Mouse (Mus musculus): ENCODE measurements around the gene Rita1.

The Rita1 gene

GRCm38 (mm10) chr5:120612442-120612821, at the start of gene Rita1, which contains the start of gene Ddx54:
Rita1 (minus strand) TSS chr5:120612589.
Ddx54 (plus strand) TSS chr5:120612739.
- DNase-seq (ENCODE audit: low read depth, low spot score): peak; percentile 99

GRCm38 (mm10) chr5:120660816-120661215, 48.4 kb upstream of the Rita1 start:
- DNase-seq (ENCODE audit: low read depth, low spot score): no peak

GRCm38 (mm10) chr5:120656281-120656751, 43.9 kb upstream of the Rita1 start:
- DNase-seq (ENCODE audit: low read depth, low spot score): no peak

GRCm38 (mm10) chr5:120653873-120654272, 41.5 kb upstream of the Rita1 start:
- no peak for DNase-seq (ENCODE audit: low read depth, low spot score)

- DNase-seq (ENCODE audit: low read depth, low spot score): no peak
Measured at GRCm38 (mm10) chr5:120652915-120653701, 40.7 kb upstream of the Rita1 start.

GRCm38 (mm10) chr5:120651230-120651629, 38.8 kb upstream of the Rita1 start:
- DNase-seq (ENCODE audit: low read depth, low spot score): no peak

GRCm38 (mm10) chr5:120649938-120650337, 37.5 kb upstream of the Rita1 start:
- DNase-seq (ENCODE audit: low read depth, low spot score): no peak

- DNase-seq (ENCODE audit: low read depth, low spot score): peak; percentile 68
Measured at GRCm38 (mm10) chr5:120649374-120649933, 37.1 kb upstream of the Rita1 start.

GRCm38 (mm10) chr5:120648569-120649373, 36.4 kb upstream of the Rita1 start, which contains the start of gene Rasal1:
Rasal1 (plus strand) TSS chr5:120648812.
- peak; percentile 94 for DNase-seq (ENCODE audit: low read depth, low spot score)

- DNase-seq (ENCODE audit: low read depth, low spot score): no peak
Measured at GRCm38 (mm10) chr5:120647814-120648491, 35.6 kb upstream of the Rita1 start.

- DNase-seq (ENCODE audit: low read depth, low spot score): no peak
Measured at GRCm38 (mm10) chr5:120647361-120647760, 35.0 kb upstream of the Rita1 start.

- DNase-seq (ENCODE audit: low read depth, low spot score): no peak
Measured at GRCm38 (mm10) chr5:120645851-120646250, 33.5 kb upstream of the Rita1 start.

GRCm38 (mm10) chr5:120644227-120644626, 31.8 kb upstream of the Rita1 start:
- DNase-seq (ENCODE audit: low read depth, low spot score): no peak

- no peak for DNase-seq (ENCODE audit: low read depth, low spot score)
Measured at GRCm38 (mm10) chr5:120643365-120644085, 31.1 kb upstream of the Rita1 start.

- no peak for DNase-seq (ENCODE audit: low read depth, low spot score)
Measured at GRCm38 (mm10) chr5:120640094-120640493, 27.7 kb upstream of the Rita1 start.

GRCm38 (mm10) chr5:120635633-120636032, 23.2 kb upstream of the Rita1 start:
- DNase-seq (ENCODE audit: low read depth, low spot score): no peak

GRCm38 (mm10) chr5:120634860-120635259, 22.5 kb upstream of the Rita1 start:
- no peak for DNase-seq (ENCODE audit: low read depth, low spot score)

GRCm38 (mm10) chr5:120634131-120634530, 21.7 kb upstream of the Rita1 start, which contains the start of gene Cfap73:
Cfap73 (minus strand) TSS chr5:120634235.
- no peak for DNase-seq (ENCODE audit: low read depth, low spot score)

- DNase-seq (ENCODE audit: low read depth, low spot score): no peak
Measured at GRCm38 (mm10) chr5:120631892-120632291, 19.5 kb upstream of the Rita1 start.

GRCm38 (mm10) chr5:120631128-120631527, 18.7 kb upstream of the Rita1 start:
- no peak for DNase-seq (ENCODE audit: low read depth, low spot score)

- DNase-seq (ENCODE audit: low read depth, low spot score): no peak
Measured at GRCm38 (mm10) chr5:120628624-120629023, 16.2 kb upstream of the Rita1 start.
